Mouse (Mus musculus): ENCODE results near the gene Col27a1. TPM values are rescaled to one million over a fixed set of nuclear protein-coding genes. Genes with fewer than 3 reads are reported as not detected.

The Col27a1 gene
- polyA plus RNA-seq, 1 experiment from 2014 or later = 4.6 TPM

DNA sequence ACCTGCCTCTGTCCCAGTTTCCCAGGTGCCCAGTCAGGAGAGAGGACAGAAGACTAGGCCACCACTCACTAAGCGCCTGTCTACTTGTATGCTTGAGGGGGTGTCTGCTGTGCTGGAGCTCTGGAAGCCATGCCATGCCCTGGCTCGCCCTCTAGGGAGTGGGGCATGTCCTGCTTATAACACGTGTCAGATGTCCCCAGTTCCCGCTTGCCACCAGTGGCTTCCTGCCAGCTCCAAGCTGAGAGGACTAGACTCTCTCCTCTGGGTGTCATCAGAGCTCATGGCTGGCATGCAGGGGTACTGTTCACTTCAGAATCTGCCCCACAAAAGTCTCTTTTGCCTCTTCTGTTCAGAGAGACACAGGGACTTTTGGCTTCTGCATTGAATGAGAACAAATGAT lies 55.0 kb downstream of the Col27a1 start:
- ATAC-seq (ENCODE audit: low FRiP score, low read depth) = no peak

DNA sequence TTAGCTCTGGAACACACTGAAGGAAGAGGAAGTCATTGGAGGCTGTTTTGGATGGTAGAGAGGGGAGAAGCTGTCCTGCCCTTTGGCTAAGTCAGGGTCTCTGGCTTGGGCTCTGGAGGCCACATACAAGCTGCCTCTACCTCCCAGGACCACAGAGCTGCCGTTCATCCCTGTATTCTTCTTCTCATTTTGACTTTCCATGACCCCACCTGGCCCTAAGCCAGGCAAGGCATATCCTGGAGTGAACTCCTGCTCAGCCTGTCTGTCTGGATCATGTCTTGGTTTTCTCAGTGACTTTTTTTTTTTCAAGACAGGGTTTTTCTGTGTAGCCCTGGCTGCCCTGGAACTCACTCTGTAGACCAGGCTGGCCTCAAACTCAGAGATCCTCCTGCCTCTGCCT lies 60.7 kb downstream of the Col27a1 start:
- no peak for ATAC-seq (ENCODE audit: low FRiP score, low read depth)
- Histone ChIP-seq H3K27ac (no peak overlapping the region), H3K9me3 (no peaks in the 10 kb centered on the region), H3K4me1 (no peaks in the 10 kb centered on the region), H3K4me2 (replicated peaks) (no peak overlapping the region), H3K27me3 (replicated peaks) (no peaks in the 10 kb centered on the region), H3K4me3 (no peak overlapping the region), H3K9ac (no peak overlapping the region), H3K36me3 (no peaks in the 10 kb centered on the region)
- 90% methylated on average over 1 of the region's 1 CpGs for WGBS

More for the DNA sequence above, 55.0 kb downstream of the Col27a1 start:
- no peak overlapping the region for H3K4me2 ChIP-seq (replicated peaks)
- no peaks in the 10 kb centered on the region for H3K9me3 ChIP-seq
- no peak overlapping the region for H3K4me3 ChIP-seq
- H3K27ac ChIP-seq = no peak overlapping the region
- no peaks in the 10 kb centered on the region for H3K4me1 ChIP-seq
- no peak overlapping the region for H3K9ac ChIP-seq
- no peaks in the 10 kb centered on the region for H3K27me3 ChIP-seq (replicated peaks)
- WGBS = 80% methylated on average over 4 of the region's 4 CpGs
- H3K36me3 ChIP-seq = no peaks in the 10 kb centered on the region

DNA sequence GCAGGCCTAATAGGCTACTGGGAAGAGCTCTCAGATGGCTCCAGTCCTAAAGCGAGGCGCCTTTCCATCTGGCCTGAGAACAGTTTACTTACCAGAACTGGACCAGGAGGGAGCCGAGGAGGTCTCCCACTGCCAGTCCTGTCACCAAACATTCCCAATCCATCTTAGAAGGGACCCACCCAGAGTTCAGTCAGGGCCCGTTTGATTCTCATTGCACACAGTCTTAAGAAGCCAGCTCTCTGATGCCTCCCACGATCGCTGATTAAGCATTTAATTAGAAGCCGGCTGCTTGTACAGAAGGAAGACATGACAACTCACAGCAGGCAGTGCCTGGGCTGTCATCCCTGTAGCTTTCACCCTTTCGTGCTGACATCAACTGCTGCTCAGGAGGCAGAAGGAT lies 61.4 kb downstream of the Col27a1 start:
- no peak for ATAC-seq (ENCODE audit: low FRiP score, low read depth)
- Histone ChIP-seq H3K36me3 (no peaks in the 10 kb centered on the region), H3K27me3 (replicated peaks) (no peaks in the 10 kb centered on the region), H3K9me3 (no peaks in the 10 kb centered on the region), H3K27ac (no peak overlapping the region), H3K4me1 (no peaks in the 10 kb centered on the region), H3K4me2 (replicated peaks) (no peak overlapping the region), H3K4me3 (no peak overlapping the region), H3K9ac (no peak overlapping the region)
- 75% methylated on average over 8 of the region's 8 CpGs for WGBS

DNA sequence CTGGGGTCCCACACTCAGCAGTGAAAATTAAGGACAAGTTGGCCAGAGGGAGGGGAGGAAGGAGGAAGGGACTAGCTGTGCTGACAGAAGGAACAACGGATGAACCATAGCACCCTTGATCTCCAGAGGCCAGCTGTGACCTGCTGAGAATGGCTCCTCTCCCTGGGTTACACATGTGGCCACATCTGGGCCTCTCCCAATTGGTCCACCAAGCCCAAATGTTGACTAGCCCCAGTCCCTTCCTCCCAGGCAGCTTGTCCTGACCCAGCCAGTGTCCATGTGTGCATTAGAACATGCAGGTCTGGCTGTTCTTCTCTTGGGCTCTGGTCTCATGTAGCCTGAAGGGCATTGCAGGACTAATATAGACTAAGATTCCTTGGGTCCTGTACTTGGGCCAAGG lies 62.8 kb downstream of the Col27a1 start:
- no peak for ATAC-seq (ENCODE audit: low FRiP score, low read depth)
- WGBS = 71% methylated on average over 1 of the region's 1 CpGs

GRCm38 (mm10) chr4:63278821-63279220 lies 65.0 kb downstream of the Col27a1 start:
- Histone ChIP-seq H3K27me3 (replicated peaks) (no peaks in the 10 kb centered on the region), H3K4me3 (no peak overlapping the region), H3K9ac (no peak overlapping the region), H3K27ac (no peak overlapping the region), H3K36me3 (no peaks in the 10 kb centered on the region), H3K4me1 (no peaks in the 10 kb centered on the region), H3K9me3 (no peaks in the 10 kb centered on the region), H3K4me2 (replicated peaks) (no peak overlapping the region)
- no peak for ATAC-seq (ENCODE audit: low FRiP score, low read depth)
- 84% methylated on average over 7 of the region's 7 CpGs for WGBS

More for the DNA sequence above, 62.8 kb downstream of the Col27a1 start:
- Histone ChIP-seq H3K9ac (no peak overlapping the region), H3K27ac (no peak overlapping the region), H3K4me3 (no peak overlapping the region), H3K36me3 (no peaks in the 10 kb centered on the region), H3K9me3 (no peaks in the 10 kb centered on the region), H3K4me2 (replicated peaks) (no peak overlapping the region), H3K27me3 (replicated peaks) (no peaks in the 10 kb centered on the region), H3K4me1 (no peaks in the 10 kb centered on the region)

DNA sequence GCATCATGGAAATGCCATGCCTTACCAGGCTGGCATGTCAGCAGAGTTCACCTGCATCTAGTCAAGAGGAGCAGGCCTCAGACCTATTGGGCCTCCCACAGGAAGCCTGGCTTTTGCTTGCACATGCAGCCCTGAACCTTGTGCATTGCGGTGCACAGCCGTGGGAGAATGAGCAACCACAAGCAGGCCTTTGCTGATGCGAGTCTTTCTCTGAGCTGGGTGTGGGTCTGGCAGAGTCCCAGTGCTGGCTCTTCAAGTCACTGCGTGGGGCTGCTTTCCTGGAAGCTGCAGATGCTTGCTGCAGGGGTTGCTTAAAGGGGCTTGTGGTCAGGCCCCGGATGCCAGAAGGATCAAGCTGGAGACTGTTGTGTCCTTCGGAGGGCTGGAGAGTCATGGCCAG lies 67.9 kb downstream of the Col27a1 start:
- Histone ChIP-seq H3K27ac (no peak overlapping the region), H3K9me3 (no peaks in the 10 kb centered on the region)
- 91% methylated on average over 6 of the region's 6 CpGs for WGBS

DNA sequence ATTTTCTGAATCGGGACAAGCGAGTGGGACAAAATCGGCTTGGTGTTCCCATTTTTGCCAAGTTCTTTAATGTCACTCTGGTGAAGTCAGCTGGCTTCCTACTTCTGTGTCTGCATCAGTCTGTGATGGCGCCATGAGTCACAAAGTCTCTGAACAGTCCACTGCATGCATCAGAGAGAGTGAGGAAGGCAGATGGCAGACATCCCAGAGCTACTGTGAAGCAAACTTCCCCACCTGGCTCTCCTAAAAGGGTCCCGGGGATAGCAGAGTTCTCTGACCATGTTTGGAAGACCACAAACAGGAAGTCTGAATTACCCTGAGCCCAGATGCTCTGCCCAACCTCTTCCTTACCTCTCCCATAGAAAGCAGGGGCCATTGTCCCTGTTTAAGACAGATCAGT lies 69.5 kb downstream of the Col27a1 start:
- H3K36me3 ChIP-seq = no peaks in the 10 kb centered on the region
- H3K27ac ChIP-seq = no peak overlapping the region
- H3K4me2 ChIP-seq (replicated peaks) = no peak overlapping the region
- no peaks in the 10 kb centered on the region for H3K9me3 ChIP-seq
- no peak overlapping the region for H3K4me3 ChIP-seq
- no peaks in the 10 kb centered on the region for H3K4me1 ChIP-seq
- no peak overlapping the region for H3K9ac ChIP-seq
- no peaks in the 10 kb centered on the region for H3K27me3 ChIP-seq (replicated peaks)
- no peak for ATAC-seq (ENCODE audit: low FRiP score, low read depth)
- 89% methylated on average over 5 of the region's 5 CpGs for WGBS

More for the DNA sequence above, 67.9 kb downstream of the Col27a1 start:
- ATAC-seq (ENCODE audit: low FRiP score, low read depth) = no peak
- Histone ChIP-seq H3K4me2 (replicated peaks) (no peak overlapping the region), H3K4me3 (no peak overlapping the region), H3K27me3 (replicated peaks) (no peaks in the 10 kb centered on the region), H3K9ac (no peak overlapping the region), H3K4me1 (no peaks in the 10 kb centered on the region), H3K36me3 (no peaks in the 10 kb centered on the region)

DNA sequence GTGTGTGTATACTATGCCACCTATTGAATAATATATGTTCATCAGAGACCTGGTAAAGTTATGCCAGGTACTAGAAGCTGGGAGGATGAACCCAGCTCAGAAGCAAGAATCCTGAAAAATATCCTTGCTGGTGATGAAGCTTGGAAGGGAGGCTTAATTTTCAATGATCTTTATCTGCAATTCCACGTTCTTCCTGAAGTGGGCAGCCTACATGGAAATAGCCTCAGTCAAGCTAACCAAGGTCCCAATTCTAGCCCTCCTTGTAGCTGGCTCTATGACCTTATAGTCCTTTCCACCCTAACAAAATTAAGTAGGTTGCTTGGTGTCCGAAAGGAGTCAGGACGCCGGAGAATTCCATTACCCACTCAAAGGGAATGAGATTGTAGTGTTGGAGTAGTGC lies 72.2 kb downstream of the Col27a1 start:
- Histone ChIP-seq H3K9ac (no peak overlapping the region), H3K27ac (no peak overlapping the region), H3K4me3 (no peak overlapping the region), H3K4me2 (replicated peaks) (no peak overlapping the region), H3K27me3 (replicated peaks) (no peaks in the 10 kb centered on the region), H3K36me3 (no peaks in the 10 kb centered on the region), H3K9me3 (no peaks in the 10 kb centered on the region), H3K4me1 (peaks cover 6% of the 10 kb centered on the region)
- 92% methylated on average over 4 of the region's 4 CpGs for WGBS
- no peak for ATAC-seq (ENCODE audit: low FRiP score, low read depth)

- H3K4me1 ChIP-seq = peaks cover 6% of the 10 kb centered on the region
- no peak overlapping the region for H3K9ac ChIP-seq
- no peak for ATAC-seq (ENCODE audit: low FRiP score, low read depth)
- H3K27ac ChIP-seq = no peak overlapping the region
- WGBS = 92% methylated on average over 5 of the region's 5 CpGs
- H3K9me3 ChIP-seq = no peaks in the 10 kb centered on the region
- H3K4me2 ChIP-seq (replicated peaks) = no peak overlapping the region
- H3K36me3 ChIP-seq = no peaks in the 10 kb centered on the region
- H3K4me3 ChIP-seq = no peak overlapping the region
- no peaks in the 10 kb centered on the region for H3K27me3 ChIP-seq (replicated peaks)
These were observed 74.7 kb downstream of the Col27a1 start for GRCm38 (mm10) chr4:63288497-63288896.

DNA sequence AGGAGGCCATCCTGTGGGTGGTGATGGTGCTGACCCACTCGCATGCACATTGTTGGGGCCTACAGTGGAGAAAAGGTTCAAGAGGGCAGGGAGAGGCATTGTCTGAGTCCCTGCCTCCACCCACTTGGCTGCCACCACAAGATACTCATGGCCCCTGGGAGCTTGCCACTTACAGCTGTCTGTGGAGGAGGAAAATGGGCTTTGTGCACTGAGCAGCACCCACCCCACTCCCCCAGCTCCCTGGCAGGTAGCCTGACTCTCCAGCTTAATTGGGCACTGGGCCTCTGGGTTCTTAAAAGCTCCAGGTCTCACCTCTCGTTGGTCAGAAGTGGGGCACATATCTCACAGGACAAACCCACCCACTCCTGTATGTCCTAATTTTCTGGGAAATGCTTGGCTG lies 76.3 kb downstream of the Col27a1 start:
- H3K4me3 ChIP-seq = no peak overlapping the region

GRCm38 (mm10) chr4:63291075-63291474 lies 77.3 kb downstream of the Col27a1 start:
- H3K9me3 ChIP-seq = no peaks in the 10 kb centered on the region
- no peak overlapping the region for H3K4me2 ChIP-seq (replicated peaks)
- ATAC-seq (ENCODE audit: low FRiP score, low read depth) = peak; percentile 66; the same call in 1 of the 2 replicates
- no peak overlapping the region for H3K27ac ChIP-seq
- no peaks in the 10 kb centered on the region for H3K27me3 ChIP-seq (replicated peaks)
- no peak overlapping the region for H3K4me3 ChIP-seq
- peaks cover 6% of the 10 kb centered on the region for H3K4me1 ChIP-seq
- H3K9ac ChIP-seq = no peak overlapping the region
- 61% methylated on average over 7 of the region's 7 CpGs for WGBS
- no peaks in the 10 kb centered on the region for H3K36me3 ChIP-seq

More for the DNA sequence above, 76.3 kb downstream of the Col27a1 start:
- no peaks in the 10 kb centered on the region for H3K36me3 ChIP-seq
- H3K27ac ChIP-seq = no peak overlapping the region
- H3K4me2 ChIP-seq (replicated peaks) = no peak overlapping the region
- no peaks in the 10 kb centered on the region for H3K27me3 ChIP-seq (replicated peaks)
- WGBS = 91% methylated on average over 2 of the region's 2 CpGs
- no peaks in the 10 kb centered on the region for H3K9me3 ChIP-seq
- no peak for ATAC-seq (ENCODE audit: low FRiP score, low read depth)
- H3K9ac ChIP-seq = no peak overlapping the region
- H3K4me1 ChIP-seq = peaks cover 6% of the 10 kb centered on the region

GRCm38 (mm10) chr4:63291658-63292057 lies 77.9 kb downstream of the Col27a1 start:
- WGBS = 91% methylated on average over 4 of the region's 4 CpGs
- no peak overlapping the region for H3K4me3 ChIP-seq
- H3K27ac ChIP-seq = no peak overlapping the region
- H3K9me3 ChIP-seq = no peaks in the 10 kb centered on the region
- no peaks in the 10 kb centered on the region for H3K36me3 ChIP-seq
- H3K4me1 ChIP-seq = peaks cover 6% of the 10 kb centered on the region
- H3K27me3 ChIP-seq (replicated peaks) = no peaks in the 10 kb centered on the region
- no peak overlapping the region for H3K4me2 ChIP-seq (replicated peaks)
- no peak overlapping the region for H3K9ac ChIP-seq
- ATAC-seq (ENCODE audit: low FRiP score, low read depth) = no peak

- no peak overlapping the region for H3K4me2 ChIP-seq (replicated peaks)
- 76% methylated on average over 1 of the region's 1 CpGs for WGBS
- H3K4me1 ChIP-seq = no peaks in the 10 kb centered on the region
- no peak for ATAC-seq (ENCODE audit: low FRiP score, low read depth)
- no peak overlapping the region for H3K27ac ChIP-seq
- no peak overlapping the region for H3K4me3 ChIP-seq
- H3K9ac ChIP-seq = no peak overlapping the region
- no peaks in the 10 kb centered on the region for H3K27me3 ChIP-seq (replicated peaks)
- H3K9me3 ChIP-seq = no peaks in the 10 kb centered on the region
- H3K36me3 ChIP-seq = no peaks in the 10 kb centered on the region
These were observed 81.8 kb downstream of the Col27a1 start for GRCm38 (mm10) chr4:63295641-63296040.

Data from neural tube, embryonic 12.5 days (tissue).